Mouse (Mus musculus) embryonic fibroblast, embryonic 13.5 days (primary cell): Measurements from ENCODE around the gene Acly.

Source experiments
- CTCF ChIP-seq: IDR thresholded peaks from 2 replicates; pipeline ENCODE4 v1.5.1; 2011; ENCODE audit warnings: mild to moderate bottlenecking, control low read depth, low read length, moderate library complexity, borderline replicate concordance; ENCODE audit not compliant: insufficient read depth
- POLR2A ChIP-seq: IDR thresholded peaks from 2 replicates; pipeline ENCODE4 v1.6.1; 2011; ENCODE audit warnings: low read depth, mild to moderate bottlenecking, control low read depth, low read length, moderate library complexity

- TF ChIP-seq POLR2A (no peak), CTCF (no peak)
These were observed 40.0 kb upstream of the Acly start for GRCm38 (mm10) chr11:100567815-100568245.
